Mouse (Mus musculus): Measurements from ENCODE around the gene Brd4.

- TF ChIP-seq CTCF (IDR thresholded peaks at IDR 0.05; ENCODE audit: borderline replicate concordance, extremely low read depth, insufficient read depth, insufficient read length), result no peak
- no peak for TF ChIP-seq POLR2A (IDR thresholded peaks at IDR 0.05; ENCODE audit: borderline replicate concordance, extremely low read depth, insufficient read depth, insufficient read length, poor library complexity, severe bottlenecking)
Measured at GRCm38 (mm10) chr17:32202972-32203371, 81.5 kb downstream of the Brd4 start.

Measured in brain, embryonic 14.5 days (tissue).